Mouse (Mus musculus): Measurements from ENCODE around the gene Pmpcb. TPM values are rescaled to one million over a fixed set of nuclear protein-coding genes. Genes with fewer than 3 reads are reported as not detected.

Gene Pmpcb
- polyA plus RNA-seq (2017; shearing (Covaris generic)), result 45.8 TPM

DNA sequence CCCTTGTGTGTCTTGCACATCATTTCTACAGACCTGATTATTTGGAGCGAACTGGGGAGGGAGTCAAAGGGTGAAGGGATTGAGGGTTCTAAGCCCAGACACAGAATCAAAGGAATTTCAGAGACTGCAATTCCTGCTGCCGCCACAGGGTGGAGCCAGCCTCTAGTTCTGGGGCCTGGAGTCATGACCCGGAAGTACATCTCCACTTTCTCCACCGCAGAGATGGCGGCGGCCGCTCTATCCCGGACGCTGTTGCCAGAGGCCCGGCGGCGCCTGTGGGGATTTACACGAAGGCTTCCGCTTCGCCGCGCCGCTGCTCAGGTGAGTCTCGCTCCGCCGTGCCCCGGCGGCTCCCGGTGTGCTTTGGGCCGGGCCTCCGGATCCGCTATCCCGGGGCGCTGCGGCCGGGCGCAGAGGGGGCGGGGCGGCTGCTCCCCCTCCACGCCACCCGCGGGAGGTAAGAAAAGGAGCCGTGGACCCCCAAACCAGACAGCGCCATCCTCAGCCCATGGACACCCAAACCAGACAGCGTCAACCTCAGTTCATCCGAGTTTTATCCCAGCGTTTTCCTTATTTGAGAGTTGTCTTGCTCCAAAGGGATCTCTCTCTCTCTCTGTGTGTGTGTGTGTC is at the start of gene Pmpcb:
Pmpcb (plus strand) TSS at position 186 of the 630 bp plus-strand sequence.

DNA sequence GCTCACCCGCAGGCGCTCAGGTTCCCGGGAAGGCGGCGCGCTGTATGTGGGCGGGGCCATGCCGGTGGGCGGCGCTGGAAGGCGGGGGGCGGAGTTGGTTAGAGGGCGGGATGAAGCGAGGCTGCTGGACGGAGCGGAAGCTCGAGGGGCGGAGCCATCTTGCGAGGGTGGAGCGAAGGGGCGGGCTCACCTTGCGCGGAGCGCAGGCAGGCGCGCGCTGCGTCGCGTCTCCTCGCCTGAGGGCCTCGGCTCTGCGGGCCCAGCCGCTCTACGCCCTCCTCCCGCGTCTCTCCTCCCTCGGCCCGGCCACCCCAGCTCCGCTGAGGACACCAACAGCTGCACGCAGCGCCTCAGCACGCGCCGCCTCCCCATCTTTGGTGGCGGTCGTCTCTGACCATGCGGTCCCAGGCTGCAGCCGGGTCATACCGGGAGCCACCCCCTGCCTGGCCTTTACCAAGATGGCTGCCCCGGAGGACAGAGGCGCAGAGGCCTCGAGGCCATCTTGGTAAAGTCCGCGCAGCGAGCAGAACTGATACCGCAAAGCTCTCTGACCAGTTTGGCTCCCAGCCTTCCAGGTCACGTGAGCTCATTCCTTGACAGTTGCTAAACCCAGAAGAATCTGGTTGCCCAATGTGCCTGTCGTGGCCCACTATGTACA is 35.5 kb upstream of the Pmpcb start, which contains the start of gene Napepld:
Napepld (minus strand) TSS at position 46 of the 658 bp plus-strand sequence.

DNA sequence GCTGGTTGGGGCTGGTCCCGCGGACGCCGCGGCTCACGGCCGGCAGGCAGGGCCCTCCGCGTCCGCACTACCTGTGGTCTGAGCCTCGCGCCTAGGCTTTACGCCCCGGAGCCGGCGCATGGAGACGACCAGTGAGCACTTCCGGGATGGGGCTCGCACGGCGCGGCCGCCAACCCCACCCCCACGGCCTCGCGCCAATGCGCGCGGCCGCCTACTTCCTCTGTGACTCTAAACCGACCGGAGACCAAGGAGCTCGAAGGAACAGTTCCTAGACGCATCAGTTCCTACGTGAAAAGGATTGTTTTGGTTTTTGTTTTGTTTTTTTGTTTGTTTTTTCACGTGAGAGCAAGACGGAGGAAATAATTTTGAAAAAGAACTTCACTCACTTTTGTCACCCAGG is 48.1 kb downstream of the Pmpcb start, which contains the start of the genes Dnajc2 and Psmc2:
Dnajc2 (minus strand) TSS at position 199 of the 400 bp plus-strand sequence.
Psmc2 (plus strand) TSS at position 231 of the 400 bp plus-strand sequence.

Other genes with a start within 250 kb of the Pmpcb start
- gene Lrrc17, start 193.6 kb upstream of the Pmpcb start, polyA plus RNA-seq (2017; shearing (Covaris generic)), result not detected
- gene Fbxl13, start 91.5 kb upstream of the Pmpcb start, polyA plus RNA-seq (2017; shearing (Covaris generic)), result not detected
- 18.8 TPM for gene Armc10, start 91.3 kb upstream of the Pmpcb start, polyA plus RNA-seq (2017; shearing (Covaris generic))
- gene Napepld, start 35.7 kb upstream of the Pmpcb start, polyA plus RNA-seq (2017; shearing (Covaris generic)), result 1.2 TPM
- gene Dnajc2, start 48.1 kb downstream of the Pmpcb start, polyA plus RNA-seq (2017; shearing (Covaris generic)), result 58.4 TPM
- gene Psmc2, start 48.1 kb downstream of the Pmpcb start, polyA plus RNA-seq (2017; shearing (Covaris generic)), result 96.1 TPM
- gene Slc26a5, start 128.5 kb downstream of the Pmpcb start, polyA plus RNA-seq (2017; shearing (Covaris generic)), result not detected